Mouse (Mus musculus): ENCODE results near the gene Lama4. TPM values are rescaled to one million over a fixed set of nuclear protein-coding genes. Genes with fewer than 3 reads are reported as not detected.
A peak's percentile ranks its signal among the peaks of the same experiment; 100 is the strongest.

Gene Lama4
- polyA plus RNA-seq, 1 experiment from 2014 or later: 14.8 TPM

- DNase-seq (ENCODE audit: low spot score, missing footprints) (peak; percentile 79), ATAC-seq (ENCODE audit: low FRiP score) (no peak)
- WGBS: 79% methylated on average over 14 of the region's 14 CpGs
Measured at GRCm38 (mm10) chr10:39030148-39030685, 64.9 kb downstream of the Lama4 start.

GRCm38 (mm10) chr10:39039564-39039963 is 74.2 kb downstream of the Lama4 start:
- Histone ChIP-seq H3K4me1 (ENCODE audit: control insufficient read depth, insufficient read depth, low read length) (no peaks in the 10 kb centered on the region), H3K36me3 (ENCODE audit: control insufficient read depth, insufficient read depth, low read length) (no peaks in the 10 kb centered on the region), H3K27me3 (ENCODE audit: control insufficient read depth, insufficient read depth, low read length) (no peaks in the 10 kb centered on the region), H3K9ac (ENCODE audit: low read length) (no peak overlapping the region), H3K4me3 (ENCODE audit: low read depth, low read length) (no peak overlapping the region), H3K4me2 (no peak overlapping the region), H3K27ac (ENCODE audit: low read depth, low read length) (no peak overlapping the region), H3K9me3 (ENCODE audit: control insufficient read depth, low read length) (no peaks in the 10 kb centered on the region)
- WGBS: 61% methylated on average over 4 of the region's 4 CpGs
- no peak for ATAC-seq (ENCODE audit: low FRiP score)
- peak; percentile 83 for DNase-seq (ENCODE audit: low spot score, missing footprints)

More at GRCm38 (mm10) chr10:39030148-39030685, 64.9 kb downstream of the Lama4 start:
- Histone ChIP-seq H3K27me3 (ENCODE audit: control insufficient read depth, insufficient read depth, low read length) (no peaks in the 10 kb centered on the region), H3K9me3 (ENCODE audit: control insufficient read depth, low read length) (no peaks in the 10 kb centered on the region), H3K9ac (ENCODE audit: low read length) (no peak overlapping the region), H3K27ac (ENCODE audit: low read depth, low read length) (no peak overlapping the region), H3K36me3 (ENCODE audit: control insufficient read depth, insufficient read depth, low read length) (no peaks in the 10 kb centered on the region), H3K4me1 (ENCODE audit: control insufficient read depth, insufficient read depth, low read length) (peaks cover 7% of the 10 kb centered on the region), H3K4me2 (no peak overlapping the region), H3K4me3 (ENCODE audit: low read depth, low read length) (no peak overlapping the region)

- Histone ChIP-seq H3K9ac (ENCODE audit: low read length) (no peak overlapping the region), H3K4me3 (ENCODE audit: low read depth, low read length) (no peak overlapping the region), H3K36me3 (ENCODE audit: control insufficient read depth, insufficient read depth, low read length) (no peaks in the 10 kb centered on the region), H3K4me1 (ENCODE audit: control insufficient read depth, insufficient read depth, low read length) (no peaks in the 10 kb centered on the region), H3K4me2 (no peak overlapping the region), H3K9me3 (ENCODE audit: control insufficient read depth, low read length) (no peaks in the 10 kb centered on the region), H3K27me3 (ENCODE audit: control insufficient read depth, insufficient read depth, low read length) (no peaks in the 10 kb centered on the region), H3K27ac (ENCODE audit: low read depth, low read length) (no peak overlapping the region)
- WGBS: 79% methylated on average over 5 of the region's 5 CpGs
- ATAC-seq (ENCODE audit: low FRiP score): no peak
- DNase-seq (ENCODE audit: low spot score, missing footprints): no peak
Measured at GRCm38 (mm10) chr10:39040026-39040425, 74.7 kb downstream of the Lama4 start.

GRCm38 (mm10) chr10:39044476-39044995 is 79.2 kb downstream of the Lama4 start:
- H3K9ac ChIP-seq (ENCODE audit: low read length): no peak overlapping the region
- 77% methylated on average over 3 of the region's 3 CpGs for WGBS
- H3K27me3 ChIP-seq (ENCODE audit: control insufficient read depth, insufficient read depth, low read length): no peaks in the 10 kb centered on the region
- H3K9me3 ChIP-seq (ENCODE audit: control insufficient read depth, low read length): no peaks in the 10 kb centered on the region
- no peak overlapping the region for H3K4me2 ChIP-seq
- H3K36me3 ChIP-seq (ENCODE audit: control insufficient read depth, insufficient read depth, low read length): no peaks in the 10 kb centered on the region
- H3K4me3 ChIP-seq (ENCODE audit: low read depth, low read length): no peak overlapping the region
- no peak overlapping the region for H3K27ac ChIP-seq (ENCODE audit: low read depth, low read length)
- ATAC-seq (ENCODE audit: low FRiP score): no peak
- peak; percentile 41 for DNase-seq (ENCODE audit: low spot score, missing footprints)
- H3K4me1 ChIP-seq (ENCODE audit: control insufficient read depth, insufficient read depth, low read length): no peaks in the 10 kb centered on the region

- H3K27me3 ChIP-seq (ENCODE audit: control insufficient read depth, insufficient read depth, low read length): no peaks in the 10 kb centered on the region
- H3K9me3 ChIP-seq (ENCODE audit: control insufficient read depth, low read length): no peaks in the 10 kb centered on the region
- no peaks in the 10 kb centered on the region for H3K36me3 ChIP-seq (ENCODE audit: control insufficient read depth, insufficient read depth, low read length)
- ATAC-seq (ENCODE audit: low FRiP score) (no peak), DNase-seq (ENCODE audit: low spot score, missing footprints) (no peak)
- no peak overlapping the region for H3K4me2 ChIP-seq
- no peaks in the 10 kb centered on the region for H3K4me1 ChIP-seq (ENCODE audit: control insufficient read depth, insufficient read depth, low read length)
- H3K9ac ChIP-seq (ENCODE audit: low read length): no peak overlapping the region
- no peak overlapping the region for H3K4me3 ChIP-seq (ENCODE audit: low read depth, low read length)
- 84% methylated on average over 1 of the region's 1 CpGs for WGBS
- no peak overlapping the region for H3K27ac ChIP-seq (ENCODE audit: low read depth, low read length)
Measured at GRCm38 (mm10) chr10:39045111-39045510, 79.8 kb downstream of the Lama4 start.

- Histone ChIP-seq H3K27ac (ENCODE audit: low read depth, low read length) (no peak overlapping the region), H3K4me3 (ENCODE audit: low read depth, low read length) (no peak overlapping the region), H3K4me1 (ENCODE audit: control insufficient read depth, insufficient read depth, low read length) (no peaks in the 10 kb centered on the region), H3K27me3 (ENCODE audit: control insufficient read depth, insufficient read depth, low read length) (no peaks in the 10 kb centered on the region), H3K9ac (ENCODE audit: low read length) (no peak overlapping the region), H3K4me2 (no peak overlapping the region), H3K9me3 (ENCODE audit: control insufficient read depth, low read length) (no peaks in the 10 kb centered on the region), H3K36me3 (ENCODE audit: control insufficient read depth, insufficient read depth, low read length) (no peaks in the 10 kb centered on the region)
- DNase-seq (ENCODE audit: low spot score, missing footprints): peak; percentile 83
- 58% methylated on average over 10 of the region's 10 CpGs for WGBS
- peak; percentile 42; the same call in 1 of the 2 replicates for ATAC-seq (ENCODE audit: low FRiP score)
Measured at GRCm38 (mm10) chr10:39047775-39048174, 82.5 kb downstream of the Lama4 start.

- Histone ChIP-seq H3K4me2 (no peak overlapping the region), H3K27ac (ENCODE audit: low read depth, low read length) (no peak overlapping the region), H3K36me3 (ENCODE audit: control insufficient read depth, insufficient read depth, low read length) (no peaks in the 10 kb centered on the region), H3K27me3 (ENCODE audit: control insufficient read depth, insufficient read depth, low read length) (no peaks in the 10 kb centered on the region), H3K9me3 (ENCODE audit: control insufficient read depth, low read length) (no peaks in the 10 kb centered on the region), H3K9ac (ENCODE audit: low read length) (no peak overlapping the region), H3K4me3 (ENCODE audit: low read depth, low read length) (no peak overlapping the region), H3K4me1 (ENCODE audit: control insufficient read depth, insufficient read depth, low read length) (no peaks in the 10 kb centered on the region)
- ATAC-seq (ENCODE audit: low FRiP score) (no peak), DNase-seq (ENCODE audit: low spot score, missing footprints) (peak; percentile 77)
- 81% methylated on average over 8 of the region's 8 CpGs for WGBS
Measured at GRCm38 (mm10) chr10:39049581-39050294, 84.4 kb downstream of the Lama4 start.

GRCm38 (mm10) chr10:39056050-39056449 is 90.7 kb downstream of the Lama4 start:
- Histone ChIP-seq H3K9me3 (ENCODE audit: control insufficient read depth, low read length) (no peaks in the 10 kb centered on the region), H3K4me2 (no peak overlapping the region), H3K4me1 (ENCODE audit: control insufficient read depth, insufficient read depth, low read length) (no peaks in the 10 kb centered on the region), H3K9ac (ENCODE audit: low read length) (no peak overlapping the region), H3K36me3 (ENCODE audit: control insufficient read depth, insufficient read depth, low read length) (no peaks in the 10 kb centered on the region), H3K27ac (ENCODE audit: low read depth, low read length) (no peak overlapping the region), H3K27me3 (ENCODE audit: control insufficient read depth, insufficient read depth, low read length) (no peaks in the 10 kb centered on the region), H3K4me3 (ENCODE audit: low read depth, low read length) (no peak overlapping the region)
- 93% methylated on average over 5 of the region's 5 CpGs for WGBS
- ATAC-seq (ENCODE audit: low FRiP score) (no peak), DNase-seq (ENCODE audit: low spot score, missing footprints) (no peak)

- Histone ChIP-seq H3K27me3 (ENCODE audit: control insufficient read depth, insufficient read depth, low read length) (no peaks in the 10 kb centered on the region), H3K9me3 (ENCODE audit: control insufficient read depth, low read length) (no peaks in the 10 kb centered on the region), H3K4me3 (ENCODE audit: low read depth, low read length) (no peak overlapping the region), H3K27ac (ENCODE audit: low read depth, low read length) (no peak overlapping the region), H3K4me2 (no peak overlapping the region), H3K4me1 (ENCODE audit: control insufficient read depth, insufficient read depth, low read length) (no peaks in the 10 kb centered on the region), H3K9ac (ENCODE audit: low read length) (no peak overlapping the region), H3K36me3 (ENCODE audit: control insufficient read depth, insufficient read depth, low read length) (no peaks in the 10 kb centered on the region)
- no peak for DNase-seq (ENCODE audit: low spot score, missing footprints)
- WGBS: 86% methylated on average over 5 of the region's 5 CpGs
- ATAC-seq (ENCODE audit: low FRiP score): no peak
Measured at GRCm38 (mm10) chr10:39064732-39065131, 99.4 kb downstream of the Lama4 start.
